Mouse (Mus musculus): ENCODE data around the gene Ssc5d. TPM values are rescaled to one million over a fixed set of nuclear protein-coding genes. Genes with fewer than 3 reads are reported as not detected.
"Not testable (repeated sequence)": the region's sequence is repeated elsewhere in the genome, so short reads cannot be mapped to it uniquely, and the experiment has no call there.

The Ssc5d gene
- polyA plus RNA-seq (2012; ENCODE audit: insufficient read depth, insufficient read length, missing spikeins), result 0.24 TPM in 1 of 2 replicates, not detected in the other

DNA sequence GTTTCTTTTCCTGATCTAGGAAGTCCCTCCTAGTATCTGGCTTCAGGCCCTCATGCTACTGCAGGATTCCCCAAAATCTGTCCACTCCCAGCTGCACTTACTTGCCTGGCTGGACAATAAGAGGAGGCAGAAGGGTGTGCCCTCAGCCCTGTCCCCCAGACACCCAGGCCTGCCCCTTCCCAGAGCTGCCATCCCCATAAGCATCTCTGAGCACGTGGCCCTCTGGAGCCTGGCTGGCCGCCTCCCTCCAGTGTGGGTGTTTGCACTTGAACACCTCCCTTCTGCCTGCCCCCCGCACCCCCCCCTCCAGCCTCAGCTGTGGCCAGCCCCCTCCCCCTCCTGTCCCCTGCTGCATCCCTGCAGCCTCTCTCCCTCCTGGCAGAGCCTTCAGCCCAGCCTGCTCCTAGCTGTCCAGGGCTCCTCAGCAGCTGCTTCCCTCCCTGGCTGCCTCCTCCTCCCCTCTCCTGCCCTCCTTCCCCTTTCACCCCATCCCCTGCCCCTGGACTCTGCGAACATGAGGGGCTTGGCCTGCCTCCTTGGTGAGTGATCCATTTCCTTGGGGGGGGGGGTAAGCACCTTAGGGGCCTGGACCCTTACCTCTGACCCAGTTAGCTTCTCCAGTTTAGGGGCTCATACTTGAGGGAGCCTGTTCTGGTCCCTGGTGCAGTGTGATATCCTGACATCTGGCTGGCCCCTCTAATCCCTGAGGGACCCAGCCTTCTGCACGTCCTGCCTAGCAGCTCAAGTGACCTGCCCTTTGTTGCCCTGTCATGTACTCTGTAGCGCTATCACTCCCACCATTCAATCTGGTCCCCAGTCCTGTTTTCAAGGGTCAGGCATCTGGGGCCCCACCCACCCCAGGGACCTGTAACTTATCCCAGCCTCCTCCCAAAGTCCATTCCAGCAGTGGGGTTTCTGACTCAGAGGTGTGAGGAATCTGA lies at the start of gene Ssc5d:
Gene Ssc5d (plus strand): TSS at position 345 of the 941 bp plus-strand sequence.
- peak within 1 kb of the TSS; percentile 33 for H3K4me3 ChIP-seq (ENCODE audit: insufficient read depth, low read length)
- peak within 1 kb of the TSS; percentile 82 for H3K27ac ChIP-seq (ENCODE audit: insufficient read depth, low read depth, low read length)
- TF ChIP-seq CTCF (IDR thresholded peaks at IDR 0.05; ENCODE audit: low read depth, low read length), result no peak
- TF ChIP-seq POLR2A (IDR thresholded peaks at IDR 0.05; ENCODE audit: borderline replicate concordance, low read depth, low read length), result no peak
- peaks cover 27% of the 10 kb centered on the region for H3K4me1 ChIP-seq (ENCODE audit: control insufficient read depth, insufficient read depth, low read length)

DNA sequence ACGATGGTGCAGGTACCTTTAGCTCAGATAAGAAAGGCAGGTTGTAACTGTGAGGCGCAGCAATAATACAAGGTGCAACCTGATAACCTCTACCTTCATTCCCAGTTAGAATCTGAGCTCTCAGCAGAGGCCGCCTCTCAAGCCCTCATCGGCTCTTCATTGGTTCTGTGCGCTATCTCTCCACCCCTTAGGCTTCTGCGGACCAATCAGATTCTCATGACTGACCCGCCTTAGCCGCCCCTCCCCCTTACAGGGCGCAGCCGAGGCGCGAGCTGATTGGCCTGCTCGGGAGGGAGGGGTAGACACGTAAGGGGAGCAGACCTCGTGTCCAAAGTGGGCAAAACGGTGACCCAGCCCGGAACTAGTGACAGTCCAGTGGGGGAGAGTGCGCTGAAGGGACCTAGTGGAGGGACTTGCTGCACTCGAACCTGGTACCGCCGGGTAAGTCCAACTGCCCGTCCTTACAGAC lies 48.8 kb upstream of the Ssc5d start, which contains the start of gene Isoc2a:
Gene Isoc2a (plus strand): TSS at position 401 of the 469 bp plus-strand sequence.
- H3K27ac ChIP-seq (ENCODE audit: insufficient read depth, low read depth, low read length), result peak within 1 kb of the TSS; percentile 11; the same call in 1 of the 2 replicates
- H3K4me1 ChIP-seq (ENCODE audit: control insufficient read depth, insufficient read depth, low read length), result peaks cover 7% of the 10 kb centered on the region
- TF ChIP-seq CTCF (IDR thresholded peaks at IDR 0.05; ENCODE audit: low read depth, low read length) (no peak), POLR2A (IDR thresholded peaks at IDR 0.05; ENCODE audit: borderline replicate concordance, low read depth, low read length) (no peak)

DNA sequence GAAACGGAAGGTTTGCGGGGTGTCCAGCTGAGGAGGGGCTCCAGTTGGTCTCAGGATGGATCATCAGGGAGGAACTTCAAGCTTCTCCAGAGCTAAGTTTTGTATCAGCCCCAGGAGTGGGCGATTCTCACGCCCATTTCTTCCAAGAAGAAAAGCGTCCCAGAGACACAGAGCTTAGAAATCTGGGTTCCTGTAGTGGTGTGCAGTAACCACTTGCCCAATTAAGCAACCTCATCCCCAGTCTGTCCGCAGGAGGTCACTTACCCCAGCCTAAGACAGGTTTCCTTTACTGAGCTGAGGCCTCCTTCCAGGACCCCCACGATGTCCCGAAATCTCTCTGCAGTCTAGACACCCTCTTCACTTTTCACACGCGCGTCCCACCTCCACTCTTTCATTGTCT lies 48.4 kb upstream of the Ssc5d start:
- H3K4me1 ChIP-seq (ENCODE audit: control insufficient read depth, insufficient read depth, low read length), result peaks cover 7% of the 10 kb centered on the region
- peak overlapping the region; percentile 11; the same call in 1 of the 2 replicates for H3K27ac ChIP-seq (ENCODE audit: insufficient read depth, low read depth, low read length)
- TF ChIP-seq CTCF (IDR thresholded peaks at IDR 0.05; ENCODE audit: low read depth, low read length) (no peak), POLR2A (IDR thresholded peaks at IDR 0.05; ENCODE audit: borderline replicate concordance, low read depth, low read length) (no peak)
- peak overlapping the region; percentile 71 for H3K4me3 ChIP-seq (ENCODE audit: insufficient read depth, low read length)

More for the DNA sequence above, 48.8 kb upstream of the Ssc5d start, which contains the start of gene Isoc2a:
- H3K4me3 ChIP-seq (ENCODE audit: insufficient read depth, low read length), result peak within 1 kb of the TSS; percentile 71

- no peak for TF ChIP-seq POLR2A (IDR thresholded peaks at IDR 0.05; ENCODE audit: borderline replicate concordance, low read depth, low read length)
- peak; percentile 16; the same call in 1 of the 2 replicates for TF ChIP-seq CTCF (IDR thresholded peaks at IDR 0.05; ENCODE audit: low read depth, low read length)
- H3K27ac ChIP-seq (ENCODE audit: insufficient read depth, low read depth, low read length), result no peak overlapping the region
- peaks cover 7% of the 10 kb centered on the region for H3K4me1 ChIP-seq (ENCODE audit: control insufficient read depth, insufficient read depth, low read length)
- H3K4me3 ChIP-seq (ENCODE audit: insufficient read depth, low read length), result no peak overlapping the region
Measured at GRCm38 (mm10) chr7:4878186-4878585, 47.4 kb upstream of the Ssc5d start.

DNA sequence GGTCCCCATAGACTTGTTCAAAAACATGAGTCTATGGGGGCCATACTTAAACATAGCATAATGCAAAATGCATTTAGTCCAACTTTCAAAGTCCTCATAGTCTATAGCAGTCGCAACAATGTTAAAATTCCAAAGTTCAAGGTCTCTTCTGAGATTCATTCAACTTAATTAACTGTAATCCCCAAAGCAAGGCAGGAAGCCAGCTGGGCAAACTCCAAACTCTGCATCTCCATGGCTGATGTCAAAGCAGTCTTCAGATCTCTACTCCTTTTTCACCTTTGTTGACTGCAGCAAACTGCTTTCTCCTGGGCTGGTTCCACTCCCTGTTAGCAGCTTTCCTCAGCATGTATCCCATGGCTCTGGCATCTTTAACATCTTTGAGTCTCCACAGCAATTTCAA lies 46.5 kb upstream of the Ssc5d start:
- not testable (repeated sequence) for H3K4me1 ChIP-seq (ENCODE audit: control insufficient read depth, insufficient read depth, low read length); H3K4me3 ChIP-seq (ENCODE audit: insufficient read depth, low read length); H3K27ac ChIP-seq (ENCODE audit: insufficient read depth, low read depth, low read length)

DNA sequence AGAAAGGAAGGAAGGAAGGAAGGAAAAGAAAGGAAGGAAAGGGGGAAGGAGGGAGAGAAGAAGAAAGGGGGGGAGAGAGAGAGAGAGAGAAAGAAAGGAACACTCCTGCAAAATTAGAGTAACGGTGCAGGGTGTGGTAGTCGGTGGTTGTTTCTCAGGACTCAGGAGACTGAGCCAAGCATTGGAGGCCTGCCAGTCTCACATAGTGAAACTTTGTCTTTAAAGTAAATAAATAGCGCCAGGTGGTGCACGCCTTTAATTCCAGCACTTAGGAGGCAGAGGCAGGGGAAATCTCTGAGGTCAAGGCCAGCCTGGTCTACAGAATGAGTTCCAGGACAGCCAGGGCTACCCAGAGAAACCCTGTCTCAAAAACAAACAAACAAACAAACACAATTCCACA lies 38.9 kb upstream of the Ssc5d start:
- TF ChIP-seq CTCF (IDR thresholded peaks at IDR 0.05; ENCODE audit: low read depth, low read length), result no peak
- no peak for TF ChIP-seq POLR2A (IDR thresholded peaks at IDR 0.05; ENCODE audit: borderline replicate concordance, low read depth, low read length)
- no peak overlapping the region for H3K4me3 ChIP-seq (ENCODE audit: insufficient read depth, low read length)
- H3K27ac ChIP-seq (ENCODE audit: insufficient read depth, low read depth, low read length), result no peak overlapping the region
- no peaks in the 10 kb centered on the region for H3K4me1 ChIP-seq (ENCODE audit: control insufficient read depth, insufficient read depth, low read length)

DNA sequence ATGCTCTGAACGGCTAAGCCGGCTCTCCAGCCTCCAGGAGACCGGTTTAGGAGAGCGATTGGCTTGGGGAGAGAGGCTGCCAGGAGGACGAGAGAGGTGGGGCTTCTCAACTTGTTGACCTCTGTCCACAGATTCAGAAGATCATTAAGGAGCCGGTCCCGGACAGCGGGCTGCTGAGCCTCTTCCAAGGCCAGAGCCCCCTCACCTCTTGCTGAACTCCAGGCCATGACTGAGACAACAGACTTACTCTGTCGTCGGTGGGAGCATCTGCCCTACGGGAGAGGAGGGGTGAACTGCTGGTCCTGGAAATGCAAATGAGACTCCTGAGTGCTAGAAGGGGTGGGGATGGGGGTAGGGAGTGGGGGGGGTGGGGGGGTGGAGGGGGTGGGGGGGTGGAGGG lies 30.4 kb upstream of the Ssc5d start:
- TF ChIP-seq POLR2A (IDR thresholded peaks at IDR 0.05; ENCODE audit: borderline replicate concordance, low read depth, low read length), result no peak
- TF ChIP-seq CTCF (IDR thresholded peaks at IDR 0.05; ENCODE audit: low read depth, low read length), result no peak
- Histone ChIP-seq H3K4me1 (ENCODE audit: control insufficient read depth, insufficient read depth, low read length) (no peaks in the 10 kb centered on the region), H3K27ac (ENCODE audit: insufficient read depth, low read depth, low read length) (no peak overlapping the region), H3K4me3 (ENCODE audit: insufficient read depth, low read length) (no peak overlapping the region)

- Histone ChIP-seq H3K4me1 (ENCODE audit: control insufficient read depth, insufficient read depth, low read length) (no peaks in the 10 kb centered on the region), H3K4me3 (ENCODE audit: insufficient read depth, low read length) (no peak overlapping the region), H3K27ac (ENCODE audit: insufficient read depth, low read depth, low read length) (no peak overlapping the region)
- TF ChIP-seq CTCF (IDR thresholded peaks at IDR 0.05; ENCODE audit: low read depth, low read length) (no peak), POLR2A (IDR thresholded peaks at IDR 0.05; ENCODE audit: borderline replicate concordance, low read depth, low read length) (no peak)
Measured at GRCm38 (mm10) chr7:4898851-4899648, 26.5 kb upstream of the Ssc5d start.

- H3K27ac ChIP-seq (ENCODE audit: insufficient read depth, low read depth, low read length), result no peak overlapping the region
- no peak overlapping the region for H3K4me3 ChIP-seq (ENCODE audit: insufficient read depth, low read length)
- TF ChIP-seq POLR2A (IDR thresholded peaks at IDR 0.05; ENCODE audit: borderline replicate concordance, low read depth, low read length), result no peak
- no peak for TF ChIP-seq CTCF (IDR thresholded peaks at IDR 0.05; ENCODE audit: low read depth, low read length)
- no peaks in the 10 kb centered on the region for H3K4me1 ChIP-seq (ENCODE audit: control insufficient read depth, insufficient read depth, low read length)
Measured at GRCm38 (mm10) chr7:4899649-4900522, 25.7 kb upstream of the Ssc5d start.
